ENCODE assay signal across 12 mouse cellular contexts in genomic region chr2:154379103-154379502, GRCm38 (mm10). TPM values are rescaled to one million over a fixed set of nuclear protein-coding genes. Genes with fewer than 3 reads are reported as not detected.
A peak's percentile ranks its signal among the peaks of the same experiment; 100 is the strongest.
DNase-seq lines count a peak whose midpoint lies in the region; ATAC-seq and TF ChIP-seq lines count a peak whose summit lies in the region.
"Had no signal": no experiment of that assay in that cellular context is flagged by ENCODE, and none has a peak within 500 bp of the region (broad histone marks: within the 10 kb centered on the region; RNA-seq: fewer than 3 reads in every experiment).

No protein-coding gene starts in this region.

- DNase-seq in heart, adult 2 months = no peak
- peak; percentile 93 to 94 for DNase-seq in frontal cortex, postnatal 36 days (ENCODE audit: low spot score in 2 of 2)
- peak; percentile 81 to 86 for DNase-seq in left cerebral cortex, adult 2 months (ENCODE audit: extremely low spot score in 1 of 2, low spot score in 2 of 2)
- DNase-seq in right cerebral cortex, postnatal 36 days (ENCODE audit: low spot score in 2 of 2) = peak; percentile 89 to 93
- DNase-seq in liver (no peak), adipocyte (ENCODE audit: low spot score) (no peak)
- no peak for DNase-seq in heart, adult 8-10 months (ENCODE audit: low spot score)
- DNase-seq: heart, adult 18-20 months; kidney, adult 18-20 months had no signal

- H3K4me1 ChIP-seq in heart, embryonic 13.5 days = peaks cover 11% of the 10 kb centered on the region; the same call in 1 of the 2 replicates
- peaks cover 5% of the 10 kb centered on the region; the same call in 1 of the 2 replicates for H3K4me1 ChIP-seq in heart, adult 2 months (ENCODE audit: control insufficient read depth, insufficient read depth, low read length)
- H3K4me1 ChIP-seq: forebrain, embryonic 10.5 days; midbrain, embryonic 12.5 days had no signal

- peaks cover 67% of the 10 kb centered on the region for H3K36me3 ChIP-seq in heart, embryonic 13.5 days
- peaks cover 3% of the 10 kb centered on the region; the same call in 1 of the 2 replicates for H3K36me3 ChIP-seq in heart, adult 2 months (ENCODE audit: control insufficient read depth, insufficient read depth, low read length)
- H3K36me3 ChIP-seq: forebrain, embryonic 10.5 days; midbrain, embryonic 12.5 days had no signal

- no peaks in the 10 kb centered on the region for H3K79me2 ChIP-seq in heart, adult 2 months (replicated peaks; ENCODE audit: control insufficient read depth, insufficient read depth, low read length)

- ATAC-seq in heart, embryonic 13.5 days (ENCODE audit: extremely low read depth, insufficient number of reproducible peaks, low FRiP score, low TSS enrichment) = no peak

- no peaks in the 10 kb centered on the region for H3K27me3 ChIP-seq in heart, embryonic 13.5 days (replicated peaks)
- no peaks in the 10 kb centered on the region for H3K27me3 ChIP-seq in heart, adult 2 months (ENCODE audit: control insufficient read depth, insufficient read depth, low read length)
- H3K27me3 ChIP-seq: midbrain, embryonic 12.5 days had no signal

- TF ChIP-seq EP300 in heart, adult 2 months (IDR thresholded peaks at IDR 0.05; ENCODE audit: insufficient read depth, low read depth, low read length) = no peak

- intact Hi-C loops in heart, adult 2 months (cut with DNase I) = no loop called here
- intact Hi-C loops in left cerebral cortex, adult 2 months (cut with DNase I) = loop anchor here (1.0 kb wide), 1 partner anchor 205 kb away; no protein-coding TSS in a partner anchor

- no peak overlapping the region for H3K4me2 ChIP-seq in heart, embryonic 13.5 days
- H3K4me2 ChIP-seq: midbrain, embryonic 12.5 days had no signal

- no peak overlapping the region for H3K27ac ChIP-seq in heart, embryonic 13.5 days (replicated peaks)
- no peak overlapping the region for H3K27ac ChIP-seq in heart, adult 2 months
- H3K27ac ChIP-seq in left cerebral cortex, adult 2 months = peak overlapping the region; percentile 76
- H3K27ac ChIP-seq: forebrain, embryonic 10.5 days; midbrain, embryonic 12.5 days had no signal

- no peak for TF ChIP-seq CTCF in heart, adult 2 months (IDR thresholded peaks at IDR 0.05)
- TF ChIP-seq CTCF in left cerebral cortex, adult 2 months (IDR thresholded peaks at IDR 0.05) = no peak

- H3K9ac ChIP-seq in heart, embryonic 13.5 days = peak overlapping the region; percentile 25; the same call in 1 of the 2 replicates
- no peak overlapping the region for H3K9ac ChIP-seq in heart, adult 2 months (ENCODE audit: low read depth, low read length)
- H3K9ac ChIP-seq: midbrain, embryonic 12.5 days had no signal

- no peak for TF ChIP-seq POLR2A in heart, adult 2 months (IDR thresholded peaks at IDR 0.05; ENCODE audit: insufficient read depth, low read depth, low read length)

- WGBS in heart, embryonic 13.5 days = 84% methylated on average over 7 of the region's 7 CpGs
- 74% methylated on average over 7 of the region's 7 CpGs for WGBS in heart, adult 2 months

- H3K4me3 ChIP-seq in heart, embryonic 13.5 days = no peak overlapping the region
- no peak overlapping the region for H3K4me3 ChIP-seq in heart, adult 2 months
- H3K4me3 ChIP-seq in left cerebral cortex, adult 2 months = no peak overlapping the region
- H3K4me3 ChIP-seq: forebrain, embryonic 10.5 days; midbrain, embryonic 12.5 days had no signal

- no peaks in the 10 kb centered on the region for H3K9me3 ChIP-seq in heart, embryonic 13.5 days
- H3K9me3 ChIP-seq: forebrain, embryonic 10.5 days; midbrain, embryonic 12.5 days had no signal

RNA-seq across cellular contexts. Expression of gene Cdk5rap1, which starts 6.3 kb away (rescaled TPM):
- polyA plus RNA-seq in heart, embryonic 13.5 days (2015; fragmentation: Nextera tagmentation; extraction: Ambion mirVana) = 13.2 and 15.7 TPM in 2 replicates
- 10 to 100 TPM; 20.1 to 20.2 TPM for total RNA-seq in heart, adult 2 months (2021)
- 10.5 and 21.1 TPM in 2 replicates for polyA plus RNA-seq in heart, adult 2 months (2012; rRNA removed)
- total RNA-seq in left cerebral cortex, adult 2 months (2021) = 10 to 100 TPM; 11.5 to 14.3 TPM
- total RNA-seq in heart, adult 8-10 months (2022) = 10 to 100 TPM; 17.0 to 21.7 (median 20.5) TPM

RNA-seq across cellular contexts. Expression of gene Snta1, which starts 28.8 kb away (rescaled TPM):
- polyA plus RNA-seq in heart, embryonic 13.5 days (2015; fragmentation: Nextera tagmentation; extraction: Ambion mirVana) = 38.0 and 41.5 TPM in 2 replicates
- total RNA-seq in heart, adult 2 months (2021) = 10 to 100 TPM; 73.6 to 95.0 TPM
- 64.8 and 66.0 TPM in 2 replicates for polyA plus RNA-seq in heart, adult 2 months (2012; rRNA removed)
- 10 to 100 TPM; 33.9 to 34.1 TPM for total RNA-seq in left cerebral cortex, adult 2 months (2021)
- total RNA-seq in heart, adult 8-10 months (2022) = 10 to 100 TPM; 69.1 to 74.1 (median 72.8) TPM

RNA-seq across cellular contexts. Expression of gene Cbfa2t2, which starts 57.2 kb away (rescaled TPM):
- 28.3 and 29.2 TPM in 2 replicates for polyA plus RNA-seq in heart, embryonic 13.5 days (2015; fragmentation: Nextera tagmentation; extraction: Ambion mirVana)
- 10 to 100 TPM; 15.6 to 17.3 TPM for total RNA-seq in heart, adult 2 months (2021)
- 7.8 and 14.4 TPM in 2 replicates for polyA plus RNA-seq in heart, adult 2 months (2012; rRNA removed)
- total RNA-seq in left cerebral cortex, adult 2 months (2021) = 10 to 100 TPM; 54.3 to 57.4 TPM
- total RNA-seq in heart, adult 8-10 months (2022) = 10 to 100 TPM; 11.6 to 22.2 (median 16.0) TPM

Comparison
In these comparisons a context has a peak if more than half of its experiments do, and no peak if none do; other contexts are left out.
1. DNase-seq: peak in frontal cortex, postnatal 36 days (2 of 2), left cerebral cortex, adult 2 months (2 of 2) and right cerebral cortex, postnatal 36 days (2 of 2); none in heart, adult 2 months (0 of 2), liver (single experiment), adipocyte (single experiment) and heart, adult 8-10 months (single experiment).